Mouse (Mus musculus) monocyte, adult 5-6 weeks (primary cell): Measurements from ENCODE around the gene Slc16a9. TPM values are rescaled to one million over a fixed set of nuclear protein-coding genes. Genes with fewer than 3 reads are reported as not detected.
"Not testable (repeated sequence)": the region's sequence is repeated elsewhere in the genome, so short reads cannot be mapped to it uniquely, and the experiment has no call there.

Source experiments
- ATAC-seq: fragments of 153-309, 156-312 bp; replicated peaks from 2 replicates; pipeline ENCODE4 v1.8.0; 2017; ENCODE audit warnings: mild to moderate bottlenecking; ENCODE audit not compliant: low TSS enrichment, insufficient number of reproducible peaks, severe bottlenecking, poor library complexity, low FRiP score
- total RNA-seq: library from RNA; stranded (forward); fragments of 200-1000, 200-491, 200-594 nt; gene quantifications from 3 replicates; pipeline ENCODE4 v1.2.3, GENCODE M21; 2017

The Slc16a9 gene
- not detected in 3 replicates for total RNA-seq

DNA sequence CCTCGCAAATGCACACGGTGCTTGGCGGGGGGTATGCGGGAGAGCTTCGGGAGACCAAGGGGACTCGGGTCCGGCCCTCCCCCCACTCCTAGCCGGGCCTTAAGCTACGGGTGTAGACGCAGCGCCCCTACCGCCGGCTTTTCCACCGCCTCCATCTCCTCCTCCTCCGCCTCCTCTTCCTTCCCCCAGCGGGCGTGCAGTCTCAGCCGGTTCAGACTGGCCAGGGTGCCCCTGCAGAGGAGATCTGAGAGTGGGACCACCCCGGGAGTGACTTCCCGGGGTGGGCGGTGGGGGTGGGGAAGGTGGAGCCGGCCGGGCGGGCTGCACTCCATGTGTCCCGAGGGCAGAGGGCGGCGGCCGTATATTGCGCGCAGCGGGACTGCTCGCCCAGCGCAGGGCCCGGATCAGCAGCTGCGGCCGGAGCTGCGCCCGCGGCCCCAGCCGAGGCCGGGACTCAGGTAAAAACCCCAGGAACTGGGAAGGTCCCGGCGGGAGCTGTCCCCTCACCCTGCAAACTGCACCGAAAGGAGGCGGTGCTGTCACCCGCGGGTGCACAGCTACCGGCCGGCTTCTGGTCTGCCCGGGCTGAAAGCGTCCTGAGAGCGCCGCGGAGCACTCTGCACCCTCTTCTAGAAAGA is at the start of gene Slc16a9:
Gene Slc16a9, plus strand, starts transcription at position 180 of the 638 bp plus-strand sequence.
- no peak for ATAC-seq

DNA sequence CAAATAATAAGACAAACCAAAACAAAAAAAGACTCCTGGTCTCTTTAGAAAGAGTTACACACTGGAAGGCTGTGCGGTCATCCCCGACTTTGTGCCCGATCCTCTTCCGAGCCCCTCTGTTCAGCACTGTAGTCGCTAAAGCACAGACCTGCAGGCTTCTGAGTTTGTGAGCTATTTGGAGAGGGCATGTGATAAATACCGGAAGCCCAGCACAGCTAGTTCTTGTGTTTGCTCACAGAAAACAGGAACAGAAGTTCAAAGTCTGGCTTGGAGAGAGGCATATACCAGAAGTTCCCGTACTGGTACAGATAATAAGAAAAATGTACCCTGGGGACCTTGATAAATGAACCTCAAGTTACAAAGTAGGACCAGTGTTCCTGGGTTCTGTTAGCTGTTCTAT is 49.6 kb upstream of the Slc16a9 start:
- ATAC-seq, result peak; percentile 45; the same call in 1 of the 2 replicates

DNA sequence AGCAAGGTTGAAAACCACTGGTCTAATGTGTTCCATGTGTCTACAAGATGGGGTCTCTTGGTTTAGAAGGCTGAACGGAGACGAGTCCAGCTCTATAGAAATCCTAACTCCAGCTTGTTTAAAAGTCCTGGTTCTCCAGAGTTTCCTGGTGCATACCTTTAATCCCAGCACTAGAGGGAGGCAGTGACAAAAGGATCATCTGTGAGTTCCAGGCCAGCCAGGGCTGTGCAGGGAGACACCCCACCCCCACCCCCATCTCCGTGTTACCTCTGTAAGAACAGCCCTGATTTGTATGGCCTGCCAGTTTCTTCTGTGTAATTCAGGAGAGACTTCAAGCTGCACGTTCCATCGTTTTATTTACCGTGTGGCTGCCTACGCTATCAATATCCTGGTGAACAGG is 49.1 kb upstream of the Slc16a9 start:
- ATAC-seq, result no peak

DNA sequence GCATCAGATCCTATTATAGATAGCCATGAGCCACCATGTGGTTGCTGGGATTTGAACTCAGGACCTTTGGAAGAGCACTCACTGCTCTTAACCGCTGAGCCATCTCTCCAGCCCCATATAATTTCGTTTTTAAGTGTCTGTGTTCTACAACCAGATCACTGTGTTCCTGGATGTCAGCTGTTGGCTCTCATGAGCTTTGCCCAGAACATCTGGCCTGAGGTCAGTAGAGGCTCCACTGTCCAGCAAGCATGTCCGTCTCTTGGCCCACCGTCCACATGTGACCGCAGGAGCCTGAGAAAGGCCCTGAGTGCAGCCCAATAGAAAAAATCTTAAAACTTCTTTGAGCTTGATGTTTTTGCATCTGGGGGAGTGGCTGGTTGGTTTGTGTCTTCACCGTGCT is 48.2 kb upstream of the Slc16a9 start:
- no peak for ATAC-seq

DNA sequence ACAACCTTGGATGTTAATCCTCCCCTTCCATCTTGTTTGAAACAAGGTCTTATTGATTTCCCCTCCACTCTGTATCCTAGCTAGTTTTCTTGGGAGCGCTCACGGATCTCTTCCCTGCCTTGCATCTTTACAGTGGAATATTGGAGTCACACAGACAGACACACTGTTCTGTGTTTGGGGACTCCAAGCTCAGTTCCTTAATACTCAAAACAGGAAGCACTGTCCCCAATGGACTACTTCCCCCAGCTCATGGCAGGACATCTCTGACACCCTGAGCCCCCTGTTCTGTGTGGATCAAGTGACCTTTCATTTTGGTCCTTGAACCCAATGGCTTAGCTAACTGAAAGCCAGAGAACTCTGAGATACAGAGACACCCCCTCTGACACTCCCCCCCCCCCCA is 47.3 kb upstream of the Slc16a9 start:
- 0 out of 2 replicates have a peak, but pooled peaks have one; percentile 38 for ATAC-seq

DNA sequence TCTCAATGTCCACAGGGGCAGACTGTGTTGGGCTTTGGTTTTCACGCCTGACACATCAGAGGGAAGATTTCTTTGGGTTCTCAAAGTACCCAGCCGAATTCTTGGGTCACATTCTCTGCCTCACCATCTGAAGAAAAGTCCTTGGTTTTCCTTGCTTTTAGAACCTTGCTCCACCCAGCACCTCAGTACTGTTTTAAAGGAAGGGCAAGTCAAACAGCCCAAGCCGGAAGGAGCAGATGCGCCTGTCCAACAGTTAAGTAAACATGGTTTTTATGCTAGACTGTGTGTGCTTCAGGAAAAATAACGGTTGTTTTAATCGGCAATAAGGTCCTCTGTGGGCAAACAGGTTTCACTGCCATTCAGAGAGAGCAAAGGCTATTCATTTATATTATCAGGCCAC is 46.9 kb upstream of the Slc16a9 start:
- no peak for ATAC-seq

DNA sequence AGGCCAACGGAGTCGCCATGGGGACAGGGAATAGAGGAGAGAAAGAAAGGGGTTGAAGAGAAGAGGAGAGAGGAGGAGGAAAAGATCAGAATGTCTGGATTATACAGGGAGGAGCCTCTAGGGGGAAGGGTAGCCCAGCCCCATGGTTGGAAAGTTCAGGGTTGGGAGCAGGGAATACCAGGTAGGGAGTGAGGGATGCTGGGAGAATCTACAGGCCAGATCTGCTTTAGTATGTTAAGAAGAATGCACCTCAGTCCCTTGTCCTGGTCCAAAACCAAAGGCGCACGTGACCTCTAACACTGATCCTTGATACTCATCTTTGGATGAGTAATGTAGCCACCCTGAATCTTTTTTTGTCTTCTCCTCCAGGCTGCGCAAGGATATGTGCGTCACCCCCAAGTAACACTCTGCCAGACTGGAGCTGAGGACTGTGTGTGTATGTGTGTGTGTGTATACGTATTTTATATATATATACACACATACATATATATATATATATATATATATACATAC is 45.9 kb upstream of the Slc16a9 start:
- ATAC-seq, result no peak

DNA sequence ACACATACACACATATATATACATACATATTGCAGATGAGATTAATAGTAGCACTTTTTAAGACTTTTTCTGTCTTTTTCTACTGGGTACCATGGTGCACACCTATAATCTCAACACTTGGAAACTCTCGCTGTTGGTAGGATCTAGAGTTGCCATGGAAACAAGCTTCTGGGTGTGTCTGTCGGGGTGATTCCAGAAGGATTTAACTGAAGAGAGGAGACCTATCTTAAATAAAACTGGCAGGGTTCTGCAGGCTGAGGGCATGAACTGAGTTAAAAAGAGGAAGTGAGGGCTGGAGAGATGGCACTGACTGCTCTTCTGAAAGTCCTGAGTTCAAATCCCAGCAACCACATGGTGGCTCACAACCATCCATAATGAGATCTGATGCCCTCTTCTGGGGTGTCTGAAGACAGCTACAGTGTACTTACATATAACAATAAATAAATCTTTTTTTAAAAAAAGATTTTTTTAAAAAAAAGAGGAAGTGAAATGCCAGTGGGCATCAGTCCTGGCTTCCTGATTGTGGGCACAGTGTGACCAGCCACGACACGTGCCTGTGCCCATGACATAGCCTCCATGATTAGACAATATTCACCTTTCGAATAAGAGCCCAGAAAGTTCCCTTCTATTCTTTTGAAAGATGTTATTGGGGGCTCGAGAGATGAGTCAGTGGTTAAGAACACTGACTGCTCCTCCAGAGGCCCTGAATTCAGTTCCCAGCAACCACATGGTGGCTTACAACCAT is 45.3 kb upstream of the Slc16a9 start:
- ATAC-seq, result no peak

DNA sequence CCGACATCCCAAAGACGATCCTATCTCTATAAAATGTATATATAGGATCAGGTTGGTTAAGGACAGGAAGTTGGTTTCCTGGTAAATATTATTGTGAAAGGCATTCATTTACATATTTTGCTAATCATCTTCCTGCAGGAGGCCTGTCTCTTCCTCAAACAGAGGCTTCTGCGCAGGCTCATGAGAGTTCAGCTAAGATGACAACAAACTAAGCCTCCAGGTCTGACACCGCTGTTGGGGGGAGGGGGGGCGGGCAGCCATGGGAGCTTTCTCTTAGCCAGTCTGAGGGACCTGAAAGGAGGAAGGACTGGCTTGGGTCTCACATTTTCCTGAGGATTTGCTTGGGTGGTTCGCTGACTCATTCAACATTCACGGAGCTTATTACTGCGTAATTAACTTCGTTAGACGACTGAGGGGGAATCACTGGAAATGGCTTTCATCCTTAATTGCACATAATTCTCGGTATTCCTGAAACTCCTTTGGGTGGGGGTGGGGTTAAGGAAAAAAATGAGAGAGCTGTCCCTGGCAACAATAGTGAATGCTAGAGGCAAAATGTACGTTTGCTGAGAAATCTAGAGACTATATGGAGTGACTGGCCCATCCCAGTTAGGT is 43.9 kb upstream of the Slc16a9 start:
- ATAC-seq, result no peak

DNA sequence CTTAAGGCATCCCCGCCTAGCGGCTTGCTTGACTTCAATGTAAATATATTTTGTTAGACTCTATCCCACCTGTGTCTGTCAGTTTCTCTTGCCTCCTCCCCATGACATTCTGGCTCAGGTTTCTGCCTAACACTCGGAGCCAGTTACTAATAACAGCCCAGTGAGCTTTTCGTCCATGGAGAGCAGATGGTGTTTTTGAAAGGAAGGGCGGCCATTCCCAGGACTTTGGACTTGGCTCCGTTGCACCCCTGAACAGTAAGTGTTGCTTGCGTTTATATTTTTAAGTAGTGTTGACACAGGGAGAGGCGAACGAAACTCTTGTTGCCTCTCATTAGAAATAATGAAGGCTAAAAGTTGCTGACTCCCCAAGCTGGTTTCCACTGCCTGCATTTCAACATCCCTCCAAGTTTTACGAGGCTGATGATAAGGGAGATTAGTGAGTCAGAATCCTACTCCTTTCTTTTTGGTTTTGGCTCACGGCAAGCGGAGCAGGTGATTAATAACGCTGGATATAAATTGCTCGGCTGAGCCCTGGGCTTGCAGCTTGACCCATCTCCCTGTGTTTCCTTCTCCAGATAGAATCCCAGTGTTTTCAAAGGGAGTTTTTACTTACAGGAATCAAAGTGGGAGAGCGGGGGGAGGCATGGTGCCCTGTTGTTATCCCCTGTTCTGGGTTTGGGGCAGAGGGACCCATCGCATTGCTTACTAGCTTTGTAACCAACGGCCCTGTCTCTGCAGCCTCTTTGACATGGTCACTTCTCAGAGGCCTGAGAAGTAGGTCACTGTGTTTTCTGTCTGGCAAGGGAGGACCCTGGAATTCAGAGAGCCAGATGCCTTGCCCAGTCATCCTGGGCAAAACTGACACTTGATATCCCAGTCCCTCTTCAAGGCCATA is 40.1 kb upstream of the Slc16a9 start, which contains the start of gene Mrln:
Gene Mrln, plus strand, starts transcription at position 160 of the 895 bp plus-strand sequence.
- ATAC-seq, result no peak

DNA sequence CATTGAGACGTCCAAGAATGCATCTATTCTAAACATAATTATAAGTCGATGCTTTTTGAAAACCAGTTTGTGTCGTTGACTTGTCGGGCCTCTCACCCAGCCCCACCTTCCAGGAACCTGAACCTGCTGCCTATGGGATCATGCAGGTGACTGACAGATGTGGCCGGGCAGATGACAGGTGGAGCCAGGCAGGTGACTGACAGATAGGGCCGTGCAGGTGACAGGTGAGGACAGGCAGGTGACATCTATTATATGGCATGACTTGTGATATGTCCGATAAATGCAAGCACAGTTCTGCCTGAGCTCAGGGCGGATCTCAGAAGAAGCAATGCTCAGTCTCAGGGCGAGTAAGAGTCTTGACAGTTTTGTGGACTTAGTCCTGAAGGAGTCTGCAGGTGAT is 33.6 kb upstream of the Slc16a9 start:
- no peak for ATAC-seq

DNA sequence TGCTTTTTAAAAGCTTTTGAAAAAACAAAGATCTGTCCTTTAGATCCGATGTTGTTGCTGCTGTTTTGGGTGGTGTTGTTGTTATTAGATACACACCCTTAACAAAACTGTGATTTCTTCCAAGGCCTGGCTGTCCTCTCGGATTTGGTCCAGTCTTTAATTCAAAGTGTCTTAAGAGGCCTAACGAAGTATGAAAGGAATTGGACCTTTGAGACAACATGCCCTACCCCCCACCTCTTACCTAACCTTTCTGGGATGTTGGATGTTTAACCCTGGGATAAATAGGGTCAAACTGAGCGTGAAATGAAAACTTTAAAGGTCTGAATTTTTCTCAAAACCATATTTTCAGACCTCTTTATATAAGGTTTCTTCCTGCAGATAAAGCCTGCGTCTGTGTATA is 23.9 kb upstream of the Slc16a9 start:
- ATAC-seq, result no peak

DNA sequence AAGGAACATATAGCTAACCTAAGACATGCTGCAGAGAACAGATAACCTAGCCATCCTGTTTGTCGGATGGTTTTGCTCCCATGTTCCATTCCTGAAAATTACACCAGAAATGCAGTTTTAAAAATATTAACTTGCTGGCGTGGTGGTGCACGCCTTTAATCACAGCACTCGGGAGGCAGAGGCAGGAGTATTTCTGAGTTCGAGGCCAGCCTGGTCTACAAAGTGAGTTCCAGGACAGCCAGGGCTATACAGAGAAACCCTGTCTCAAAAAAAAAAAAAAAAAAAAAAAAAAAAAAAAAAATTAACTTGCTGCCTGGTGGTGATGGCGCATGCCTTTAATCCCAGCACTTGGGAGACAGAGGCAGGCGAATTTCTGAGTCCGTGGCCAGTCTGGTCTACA is 22.7 kb upstream of the Slc16a9 start:
- ATAC-seq, result not testable (repeated sequence)

DNA sequence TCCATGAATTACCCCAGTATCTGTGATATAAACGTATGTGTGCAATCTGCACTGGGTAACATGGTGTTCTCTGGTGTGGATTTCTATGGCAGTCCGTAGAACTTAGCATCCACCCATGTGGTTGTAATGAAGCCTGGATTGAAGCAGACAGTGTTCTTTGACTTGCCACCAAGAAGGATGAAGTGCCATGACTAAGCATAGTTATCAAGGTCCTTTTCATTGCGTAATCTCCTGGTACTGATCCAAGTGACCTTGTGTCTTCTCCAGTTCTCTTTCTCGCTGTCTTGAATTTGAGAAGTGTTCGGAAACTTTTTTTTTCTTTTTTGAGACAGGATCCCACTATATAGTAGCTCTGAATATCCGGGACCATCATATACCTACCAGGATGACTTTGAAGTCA is 20.3 kb upstream of the Slc16a9 start:
- ATAC-seq, result no peak

DNA sequence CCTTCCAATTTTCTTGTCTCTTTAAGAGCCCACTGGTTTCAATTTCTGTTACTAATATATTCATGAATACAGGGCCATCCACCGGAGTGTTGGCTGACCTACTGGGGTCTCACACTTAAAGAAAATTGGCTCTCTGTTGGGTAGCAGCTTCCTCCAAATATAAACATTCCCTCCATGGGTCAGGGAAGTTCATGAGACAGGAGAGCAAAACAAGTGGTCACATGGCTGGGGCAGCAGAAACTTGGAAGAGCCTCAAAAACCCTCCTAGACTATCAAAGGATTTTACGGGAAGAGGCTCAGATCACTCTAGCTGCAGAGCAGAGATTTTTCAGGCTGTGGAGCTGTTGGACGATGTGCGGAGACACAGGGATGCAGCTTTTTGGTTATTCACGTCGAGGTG is 19.1 kb upstream of the Slc16a9 start:
- no peak for ATAC-seq

DNA sequence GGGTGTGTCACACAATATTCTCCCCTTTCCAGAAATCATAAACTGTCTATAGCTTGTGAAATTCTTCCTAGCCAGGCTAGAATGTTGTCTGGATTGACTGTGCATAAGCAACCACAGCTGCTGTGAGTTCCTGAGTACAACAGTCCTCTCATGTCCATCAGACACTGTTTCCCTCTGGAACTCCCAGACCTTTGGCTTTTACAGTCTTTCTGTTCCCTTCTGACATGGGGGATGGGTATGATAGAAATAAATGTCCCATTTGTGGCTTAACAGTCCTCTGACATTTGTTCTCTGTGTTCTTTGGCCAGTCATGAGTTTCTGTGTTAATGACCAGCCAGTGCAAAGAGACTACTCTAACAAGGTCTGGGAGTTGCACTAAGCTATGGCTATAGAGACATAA is 18.3 kb upstream of the Slc16a9 start:
- no peak for ATAC-seq

DNA sequence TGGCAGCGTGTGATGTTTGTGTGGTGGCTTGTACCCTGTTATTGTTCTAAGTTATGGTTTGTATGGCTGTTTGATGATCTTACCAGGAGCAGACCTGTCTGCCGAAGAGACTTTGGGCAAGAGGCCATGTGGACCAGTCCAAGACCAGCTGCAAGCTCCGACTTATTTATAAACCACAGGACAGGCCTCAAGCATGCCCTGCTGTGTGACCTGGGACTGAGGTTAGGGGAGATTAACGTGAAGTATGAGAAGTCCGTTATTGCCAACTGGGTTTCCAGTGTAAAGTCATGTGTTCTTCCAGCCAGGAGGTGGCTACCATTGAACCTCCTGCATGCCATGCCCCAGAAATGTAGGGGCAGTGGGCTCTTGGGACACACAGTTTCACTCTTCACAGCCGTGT is 14.5 kb upstream of the Slc16a9 start:
- ATAC-seq, result no peak

DNA sequence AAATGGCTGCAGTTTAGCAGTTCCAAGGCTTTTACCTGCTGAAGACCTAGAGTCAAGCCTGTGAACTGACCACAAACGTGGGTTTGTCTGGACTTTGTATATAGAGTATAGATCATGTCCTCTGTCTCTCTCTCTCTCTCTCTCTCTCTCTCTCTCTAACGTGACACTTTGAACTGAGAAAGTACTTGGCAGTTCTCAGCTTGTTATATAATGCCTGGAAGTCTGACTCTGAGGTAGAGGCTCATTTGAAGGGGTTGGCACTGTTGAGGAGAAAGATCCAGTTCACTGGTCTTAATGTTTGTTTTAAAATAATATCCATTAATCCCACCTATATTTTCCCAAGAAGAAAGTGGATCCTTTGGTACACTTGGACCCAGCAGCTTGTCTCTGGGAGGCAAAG is 7.0 kb upstream of the Slc16a9 start:
- ATAC-seq, result no peak
